Mouse (Mus musculus) kidney, postnatal 36 days (tissue): ENCODE results near the gene Dbil5.

Source experiments
- DNase-seq, 2 experiments: peaks; one replicate each; pipeline ENCODE4 v3.0.0; 2021 to 2022; ENCODE audit warnings: mixed read lengths in 2 of 2

The Dbil5 gene

GRCm38 (mm10) chr11:76239750-76240149, 22.3 kb downstream of the Dbil5 start:
- DNase-seq: no peak

GRCm38 (mm10) chr11:76242901-76243810, 25.7 kb downstream of the Dbil5 start, which contains the start of the genes Mrm3 and Glod4:
Gene Mrm3, plus strand, starts transcription at chr11:76243715.
Gene Glod4, minus strand, starts transcription at chr11:76243725.
- DNase-seq: peak; percentile 93 to 96

GRCm38 (mm10) chr11:76243811-76244546, 26.6 kb downstream of the Dbil5 start:
- no peak for DNase-seq

GRCm38 (mm10) chr11:76246439-76246838, 29.0 kb downstream of the Dbil5 start:
- DNase-seq: no peak

- no peak for DNase-seq
These were observed 29.8 kb downstream of the Dbil5 start for GRCm38 (mm10) chr11:76247239-76247638.

- DNase-seq: no peak
These were observed 34.6 kb downstream of the Dbil5 start for GRCm38 (mm10) chr11:76252036-76252435.

GRCm38 (mm10) chr11:76253145-76253917, 35.9 kb downstream of the Dbil5 start:
- peak; percentile 84 to 93 for DNase-seq

GRCm38 (mm10) chr11:76253918-76254264, 36.5 kb downstream of the Dbil5 start:
- DNase-seq: no peak

GRCm38 (mm10) chr11:76255431-76256001, 38.1 kb downstream of the Dbil5 start:
- DNase-seq: no peak

- no peak for DNase-seq
These were observed 38.7 kb downstream of the Dbil5 start for GRCm38 (mm10) chr11:76256129-76256528.

GRCm38 (mm10) chr11:76257386-76257785, 40.0 kb downstream of the Dbil5 start:
- no peak for DNase-seq

- DNase-seq: no peak
These were observed 41.1 kb downstream of the Dbil5 start for GRCm38 (mm10) chr11:76258511-76258910.

GRCm38 (mm10) chr11:76260208-76261050, 43.0 kb downstream of the Dbil5 start:
- no peak for DNase-seq

- peak; percentile 30 to 61 for DNase-seq
These were observed 43.8 kb downstream of the Dbil5 start for GRCm38 (mm10) chr11:76261224-76261623.

- no peak for DNase-seq
These were observed 45.4 kb downstream of the Dbil5 start for GRCm38 (mm10) chr11:76262611-76263351.

- DNase-seq: no peak
These were observed 50.1 kb downstream of the Dbil5 start for GRCm38 (mm10) chr11:76267550-76267949.

GRCm38 (mm10) chr11:76268001-76268459, 50.6 kb downstream of the Dbil5 start:
- no peak for DNase-seq
